8 mouse cellular contexts compared by ENCODE assay signal in the genomic region with DNA sequence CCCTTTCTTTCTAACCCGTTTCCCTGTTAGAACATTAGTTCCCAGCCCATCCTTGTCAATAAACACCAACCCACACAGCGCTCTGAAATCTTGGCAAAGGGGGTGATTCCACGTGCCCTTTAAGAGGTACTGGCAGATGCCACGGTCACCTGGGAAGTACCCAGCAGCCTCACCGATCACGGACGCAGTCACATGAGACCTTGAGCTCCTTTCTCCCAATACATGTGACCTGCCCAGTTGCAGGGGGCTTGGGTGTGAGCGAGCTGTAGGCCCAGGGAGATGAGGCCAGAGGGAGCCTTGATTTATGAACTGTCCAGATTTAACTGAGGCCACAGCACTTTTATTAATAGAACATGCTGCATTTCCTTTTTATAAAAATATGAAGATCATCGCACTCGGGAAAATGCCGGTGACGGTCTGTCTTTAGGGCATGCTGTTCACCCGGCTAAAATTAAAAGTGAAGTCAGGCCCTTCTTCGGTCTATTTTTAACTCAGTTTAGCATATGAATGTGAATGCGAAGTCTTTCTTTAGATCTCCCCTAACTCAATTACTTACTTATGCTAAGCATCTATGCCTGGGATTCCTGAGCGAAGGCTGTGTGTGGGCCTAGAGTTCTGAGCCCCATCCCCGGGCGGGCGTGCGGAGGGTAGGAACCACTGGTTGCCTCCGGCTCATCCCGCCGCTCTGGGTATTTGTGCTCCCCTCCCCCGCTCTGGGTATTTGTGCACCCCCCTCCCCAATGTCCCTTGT. TPM values are rescaled to one million over a fixed set of nuclear protein-coding genes. Genes with fewer than 3 reads are reported as not detected.
DNase-seq lines count a peak whose midpoint lies in the region; ATAC-seq and TF ChIP-seq lines count a peak whose summit lies in the region.

No protein-coding gene starts in this region.

- no peak overlapping the region for H3ac ChIP-seq in myocyte (ENCODE audit: control insufficient read depth, insufficient read length)

- peak; percentile 41; the same call in 1 of the 2 replicates for ATAC-seq in lung, embryonic 14.5 days (ENCODE audit: insufficient read depth)
- ATAC-seq in embryonic facial prominence, embryonic 13.5 days (ENCODE audit: insufficient number of reproducible peaks, insufficient read depth, low FRiP score, low TSS enrichment, low read depth) = 0 out of 2 replicates have a peak, but pooled peaks have one; percentile 53
- ATAC-seq in heart, embryonic 12.5 days (ENCODE audit: insufficient number of reproducible peaks, low FRiP score) = peak; percentile 62

- no peak overlapping the region for H3K4me2 ChIP-seq in lung, embryonic 14.5 days
- peak overlapping the region; percentile 44 for H3K4me2 ChIP-seq in embryonic facial prominence, embryonic 13.5 days
- peak overlapping the region; percentile 58 for H3K4me2 ChIP-seq in heart, embryonic 12.5 days
- peak overlapping the region; percentile 5 for H3K4me2 ChIP-seq in myocyte (ENCODE audit: low read depth)

- peaks cover 80% of the 10 kb centered on the region for H3K79me2 ChIP-seq in myocyte (ENCODE audit: control insufficient read depth, insufficient read depth)

- no peaks in the 10 kb centered on the region for H3K9me3 ChIP-seq in lung, embryonic 14.5 days (ENCODE audit: low read depth, low read length)
- H3K9me3 ChIP-seq in embryonic facial prominence, embryonic 13.5 days = no peaks in the 10 kb centered on the region
- no peaks in the 10 kb centered on the region for H3K9me3 ChIP-seq in heart, embryonic 12.5 days (replicated peaks)

- TF ChIP-seq POLR2A in myocyte (IDR thresholded peaks at IDR 0.05; ENCODE audit: insufficient read length, low read depth) = no peak
- TF ChIP-seq POLR2A in thymus, adult 2 months (IDR thresholded peaks at IDR 0.05; ENCODE audit: control insufficient read depth, extremely low read depth, insufficient read depth, low read length, poor library complexity) = no peak

- H3K4me3 ChIP-seq in lung, embryonic 14.5 days (ENCODE audit: low read depth, low read length) = no peak overlapping the region
- no peak overlapping the region for H3K4me3 ChIP-seq in embryonic facial prominence, embryonic 13.5 days
- H3K4me3 ChIP-seq in heart, embryonic 12.5 days = peak overlapping the region; percentile 14; the same call in 1 of the 2 replicates
- no peak overlapping the region for H3K4me3 ChIP-seq in myocyte
- H3K4me3 ChIP-seq in thymus, adult 2 months (ENCODE audit: control insufficient read depth, insufficient read depth, low read length) = no peak overlapping the region

- no peak overlapping the region for H3K27ac ChIP-seq in lung, embryonic 14.5 days (ENCODE audit: low read depth)
- peak overlapping the region; percentile 76 for H3K27ac ChIP-seq in embryonic facial prominence, embryonic 13.5 days
- H3K27ac ChIP-seq in heart, embryonic 12.5 days (ENCODE audit: poor library complexity, severe bottlenecking) = peak overlapping the region; percentile 94
- H3K27ac ChIP-seq in thymus, adult 2 months (ENCODE audit: control insufficient read depth, insufficient read depth, low read length) = no peak overlapping the region

- H3K9ac ChIP-seq in lung, embryonic 14.5 days = no peak overlapping the region
- H3K9ac ChIP-seq in embryonic facial prominence, embryonic 13.5 days = no peak overlapping the region; the same call in 1 of the 2 replicates
- H3K9ac ChIP-seq in heart, embryonic 12.5 days = peak overlapping the region; percentile 68

- DNase-seq in lung, embryonic 14.5 days = peak; percentile 33
- DNase-seq in lung, postnatal 36 days = no peak
- no peak for DNase-seq in thymus, adult 2 months
- no peak for DNase-seq in spleen, postnatal 4 days (ENCODE audit: low spot score in 2 of 2)
- no peak for DNase-seq in layer of hippocampus, postnatal 14 days (ENCODE audit: low spot score in 2 of 2)

- TF ChIP-seq CTCF in lung, embryonic 14.5 days (IDR thresholded peaks at IDR 0.05; ENCODE audit: low read depth) = no peak
- no peak for TF ChIP-seq CTCF in thymus, adult 2 months (IDR thresholded peaks at IDR 0.05; ENCODE audit: borderline replicate concordance, control insufficient read depth, extremely low read depth, insufficient read depth, low read length, poor library complexity)

- 35% methylated on average over 24 of the region's 24 CpGs for WGBS in lung, embryonic 14.5 days
- WGBS in embryonic facial prominence, embryonic 13.5 days = 22% methylated on average over 24 of the region's 24 CpGs
- 26% methylated on average over 24 of the region's 24 CpGs for WGBS in heart, embryonic 12.5 days
- WGBS in thymus, adult 2 months = 91% methylated on average over 24 of the region's 24 CpGs

- H3K4me1 ChIP-seq in lung, embryonic 14.5 days (ENCODE audit: insufficient read depth) = peaks cover 3% of the 10 kb centered on the region; the same call in 1 of the 2 replicates
- peaks cover 44% of the 10 kb centered on the region for H3K4me1 ChIP-seq in embryonic facial prominence, embryonic 13.5 days
- peaks cover 67% of the 10 kb centered on the region for H3K4me1 ChIP-seq in heart, embryonic 12.5 days (replicated peaks)
- H3K4me1 ChIP-seq in thymus, adult 2 months (replicated peaks; ENCODE audit: control insufficient read depth, insufficient read depth, low read length) = no peaks in the 10 kb centered on the region

- H3K27me3 ChIP-seq in lung, embryonic 14.5 days (ENCODE audit: insufficient read depth, low read length) = no peaks in the 10 kb centered on the region
- no peaks in the 10 kb centered on the region for H3K27me3 ChIP-seq in embryonic facial prominence, embryonic 13.5 days
- H3K27me3 ChIP-seq in heart, embryonic 12.5 days (replicated peaks) = no peaks in the 10 kb centered on the region
- no peaks in the 10 kb centered on the region for H3K27me3 ChIP-seq in myocyte (ENCODE audit: control insufficient read depth, insufficient read depth, insufficient read length)
- no peaks in the 10 kb centered on the region for H3K27me3 ChIP-seq in thymus, adult 2 months (ENCODE audit: control insufficient read depth, insufficient read depth, low read length)

- no peaks in the 10 kb centered on the region for H3K36me3 ChIP-seq in lung, embryonic 14.5 days (ENCODE audit: insufficient read depth)
- H3K36me3 ChIP-seq in embryonic facial prominence, embryonic 13.5 days = no peaks in the 10 kb centered on the region
- no peaks in the 10 kb centered on the region; the same call in 1 of the 2 replicates for H3K36me3 ChIP-seq in heart, embryonic 12.5 days
- H3K36me3 ChIP-seq in myocyte (ENCODE audit: control insufficient read depth, insufficient read depth) = peaks cover 4% of the 10 kb centered on the region
- no peaks in the 10 kb centered on the region for H3K36me3 ChIP-seq in thymus, adult 2 months (ENCODE audit: control insufficient read depth, insufficient read depth, low read length)

TF ChIP-seq in myocyte, 11 proteins besides CTCF, POLR2A, EP300 and RAD21:
- no peak for TF ChIP-seq TCF3 (IDR thresholded peaks at IDR 0.05; ENCODE audit: insufficient read length, low read depth)
- TF ChIP-seq CEBPB (IDR thresholded peaks at IDR 0.05; ENCODE audit: insufficient read depth, poor library complexity, severe bottlenecking) = no peak

RNA-seq across cellular contexts. Expression of gene Rbm20, which starts 20.4 kb away (rescaled TPM):
- polyA plus RNA-seq in lung, embryonic 14.5 days (2014; fragmentation: Nextera tagmentation; extraction: Ambion mirVana) = 0.59 and 1.2 TPM in 2 replicates
- polyA plus RNA-seq in embryonic facial prominence, embryonic 13.5 days (2015; fragmentation: Nextera tagmentation; extraction: Ambion mirVana) = 3.1 and 4.2 TPM in 2 replicates
- 51.8 and 54.0 TPM in 2 replicates for polyA plus RNA-seq in heart, embryonic 12.5 days (2016; fragmentation: Nextera tagmentation; extraction: Ambion mirVana)
- 35.4 TPM for polyA plus RNA-seq in myocyte (2012; fragmentation: generic; extraction: Trizol)
- polyA plus RNA-seq in thymus, adult 2 months (2012; rRNA removed) = 1.4 and 9.8 TPM in 2 replicates
- total RNA-seq in layer of hippocampus, postnatal 14 days (2021) = 1 to 10 TPM; 3.1 TPM

Comparison
In these comparisons a context has a peak if more than half of its experiments do, and no peak if none do; other contexts are left out.
1. H3K27ac ChIP-seq: peak in embryonic facial prominence, embryonic 13.5 days (single experiment) and heart, embryonic 12.5 days (single experiment); none in lung, embryonic 14.5 days (single experiment) and thymus, adult 2 months (single experiment).
2. Peak in every context shown above with its lines, with median percentiles within 50 percentile points of each other: ATAC-seq.